ENCODE assay signal across 7 mouse cellular contexts in the genomic region with DNA sequence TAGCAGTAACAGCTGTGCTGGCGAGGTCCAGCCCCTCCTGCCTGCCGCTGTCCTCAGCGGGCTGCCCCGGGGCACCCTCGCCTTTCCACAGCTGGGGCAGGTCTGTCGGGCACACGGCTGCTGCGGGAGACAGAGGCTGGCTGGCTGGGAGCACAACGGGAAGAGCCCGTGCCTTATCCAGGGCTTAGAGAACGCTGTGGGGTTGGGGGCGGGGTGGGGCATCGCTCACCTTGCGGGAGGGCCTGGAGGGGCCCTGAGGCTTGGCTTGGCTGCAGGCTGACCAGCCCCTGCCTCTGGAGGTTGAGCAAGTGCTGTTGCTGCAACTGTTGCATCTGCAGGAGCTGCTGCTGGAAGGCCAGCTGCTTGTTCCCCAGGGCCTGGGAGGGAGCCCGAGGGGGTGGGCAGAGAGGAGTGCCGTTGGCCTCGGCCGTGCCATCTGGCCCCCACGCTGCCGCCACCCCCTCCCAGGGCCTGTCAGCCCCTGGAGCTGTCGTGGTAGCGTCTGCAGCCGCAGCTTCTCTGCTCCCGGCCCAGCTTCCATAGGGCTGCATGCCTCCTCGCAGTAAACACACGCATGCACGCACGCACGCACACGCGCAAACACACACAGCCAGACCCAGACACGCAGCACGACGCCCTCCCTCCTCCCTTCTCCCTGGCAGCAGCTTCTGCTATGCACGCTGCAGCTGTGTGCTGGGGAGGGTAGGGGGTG. TPM values are rescaled to one million over a fixed set of nuclear protein-coding genes. Genes with fewer than 3 reads are reported as not detected.
DNase-seq lines count a peak whose midpoint lies in the region; ATAC-seq and TF ChIP-seq lines count a peak whose summit lies in the region.

No protein-coding gene starts in this region.

- no peaks in the 10 kb centered on the region for H3K27me3 ChIP-seq in stomach, embryonic 14.5 days (ENCODE audit: control insufficient read depth, insufficient read depth, low read length)

- WGBS in bone marrow, adult 2 months = 54% methylated on average over 35 of the region's 35 CpGs
- WGBS in stomach, embryonic 14.5 days = 19% methylated on average over 35 of the region's 35 CpGs

- DNase-seq in cerebellum, adult 18-20 months = peak; percentile 67 to 70
- peak; percentile 66 to 73 for DNase-seq in frontal cortex, postnatal 10 days (ENCODE audit: low spot score in 2 of 2)
- DNase-seq in layer of hippocampus, adult 18-20 months (ENCODE audit: low spot score in 2 of 2) = peak; percentile 72 to 76
- DNase-seq in lung, postnatal 4 days = peak; percentile 50 to 83
- no peak for DNase-seq in spleen, adult 18-20 months

- peaks cover 4% of the 10 kb centered on the region; the same call in 1 of the 2 replicates for H3K4me1 ChIP-seq in bone marrow, adult 2 months (ENCODE audit: control insufficient read depth, insufficient read depth, low read length)
- peaks cover 29% of the 10 kb centered on the region for H3K4me1 ChIP-seq in stomach, embryonic 14.5 days (ENCODE audit: control insufficient read depth, insufficient read depth, low read length)

- H3K4me3 ChIP-seq in bone marrow, adult 2 months (replicated peaks; ENCODE audit: control insufficient read depth, low read depth, low read length) = peak overlapping the region; percentile 40
- no peak overlapping the region for H3K4me3 ChIP-seq in stomach, embryonic 14.5 days (ENCODE audit: low read depth, low read length)

- H3K9ac ChIP-seq in stomach, embryonic 14.5 days (replicated peaks; ENCODE audit: low read depth, low read length) = no peak overlapping the region; the same call in 1 of the 2 replicates

- H3K4me2 ChIP-seq in stomach, embryonic 14.5 days (replicated peaks; ENCODE audit: low read depth, low read length) = peak overlapping the region; percentile 20

- H3K9me3 ChIP-seq in stomach, embryonic 14.5 days (ENCODE audit: control insufficient read depth, low read depth, low read length) = no peaks in the 10 kb centered on the region

- 0 out of 2 replicates have a peak overlapping the region, but pooled peaks have one; percentile 19 for H3K27ac ChIP-seq in bone marrow, adult 2 months (ENCODE audit: control insufficient read depth, insufficient read depth, low read depth, low read length, poor library complexity)
- no peak overlapping the region; the same call in 1 of the 2 replicates for H3K27ac ChIP-seq in stomach, embryonic 14.5 days (ENCODE audit: low read length)

- H3K36me3 ChIP-seq in stomach, embryonic 14.5 days (ENCODE audit: control insufficient read depth, insufficient read depth, low read length) = peaks cover 59% of the 10 kb centered on the region

- no peak for TF ChIP-seq CTCF in bone marrow, adult 2 months (IDR thresholded peaks at IDR 0.05; ENCODE audit: control insufficient read depth, insufficient read depth, low read length)

- TF ChIP-seq POLR2A in bone marrow, adult 2 months (IDR thresholded peaks at IDR 0.05; ENCODE audit: borderline replicate concordance, control insufficient read depth, low read depth, low read length) = peak; percentile 31; the same call in 1 of the 2 replicates

- ATAC-seq in stomach, embryonic 14.5 days (ENCODE audit: insufficient number of reproducible peaks, insufficient read depth, low FRiP score, low read depth) = peak; percentile 14; the same call in 1 of the 2 replicates

RNA-seq across cellular contexts. Expression of a gene that starts 44.0 kb away (rescaled TPM):
- polyA plus RNA-seq in bone marrow, adult 2 months (2011; ENCODE audit: insufficient read depth, insufficient read length, low replicate concordance, missing spikeins) = 4.2 and 4.8 TPM in 2 replicates
- under 1 TPM; 0.56 to 0.57 TPM for total RNA-seq in layer of hippocampus, adult 18-20 months (2021)
- polyA plus RNA-seq in stomach, embryonic 14.5 days (2014; fragmentation: Nextera tagmentation; extraction: Ambion mirVana) = 31.8 and 32.0 TPM in 2 replicates

RNA-seq across cellular contexts. Expression of a gene that starts 45.9 kb away (rescaled TPM):
- polyA plus RNA-seq in bone marrow, adult 2 months (2011; ENCODE audit: insufficient read depth, insufficient read length, low replicate concordance, missing spikeins) = 10.2 and 14.6 TPM in 2 replicates
- total RNA-seq in layer of hippocampus, adult 18-20 months (2021) = 10 to 100 TPM; 49.7 to 56.1 TPM
- 41.8 and 43.3 TPM in 2 replicates for polyA plus RNA-seq in stomach, embryonic 14.5 days (2014; fragmentation: Nextera tagmentation; extraction: Ambion mirVana)

Comparison
In these comparisons a context has a peak if more than half of its experiments do, and no peak if none do; other contexts are left out.
1. DNase-seq: peak in cerebellum, adult 18-20 months (2 of 2), frontal cortex, postnatal 10 days (2 of 2), layer of hippocampus, adult 18-20 months (2 of 2) and lung, postnatal 4 days (2 of 2); none in spleen, adult 18-20 months (0 of 2).